9 mouse cellular contexts compared by ENCODE assay signal in genomic region chr6:145417014-145417719, GRCm38 (mm10).
DNase-seq lines count a peak whose midpoint lies in the region; ATAC-seq lines count a peak whose summit lies in the region.
"Had no signal": no experiment of that assay in that cellular context is flagged by ENCODE, and none has a peak within 500 bp of the region (broad histone marks: within the 10 kb centered on the region; RNA-seq: fewer than 3 reads in every experiment).

No protein-coding gene starts in this region.

- ATAC-seq in kidney, embryonic 14.5 days (ENCODE audit: low FRiP score, low TSS enrichment): no peak

- H3K36me3 ChIP-seq in kidney, embryonic 14.5 days (ENCODE audit: control insufficient read depth, insufficient read depth, low read length): no peaks in the 10 kb centered on the region
- H3K36me3 ChIP-seq in embryonic facial prominence, embryonic 10.5 days (replicated peaks): no peaks in the 10 kb centered on the region
- H3K36me3 ChIP-seq: embryonic facial prominence, embryonic 12.5 days had no signal

- no peak overlapping the region for H3K27ac ChIP-seq in kidney, embryonic 14.5 days (ENCODE audit: low read depth, low read length)
- no peak overlapping the region for H3K27ac ChIP-seq in embryonic facial prominence, embryonic 10.5 days (replicated peaks)
- H3K27ac ChIP-seq: embryonic facial prominence, embryonic 12.5 days had no signal

- no peak overlapping the region for H3K4me2 ChIP-seq in kidney, embryonic 14.5 days (replicated peaks; ENCODE audit: low read depth, low read length)
- H3K4me2 ChIP-seq: embryonic facial prominence, embryonic 12.5 days had no signal

- H3K27me3 ChIP-seq in kidney, embryonic 14.5 days (ENCODE audit: control insufficient read depth, insufficient read depth, low read length): no peaks in the 10 kb centered on the region
- no peaks in the 10 kb centered on the region for H3K27me3 ChIP-seq in embryonic facial prominence, embryonic 10.5 days (replicated peaks; ENCODE audit: low read depth, poor library complexity, severe bottlenecking)
- H3K27me3 ChIP-seq: embryonic facial prominence, embryonic 12.5 days had no signal

- peak; percentile 62 for DNase-seq in kidney, adult 18-20 months
- peak; percentile 73 for DNase-seq in CD4-positive helper T cell, adult 2 months (ENCODE audit: low read depth, low spot score)
- DNase-seq in adrenal gland, postnatal 10 days: peak; percentile 73
- DNase-seq in embryonic facial prominence, embryonic 10.5 days (ENCODE audit: low spot score): peak; percentile 69
- DNase-seq in kidney, adult 9 months: peak; percentile 56
- peak; percentile 74 for DNase-seq in naive thymus-derived CD4-positive, alpha-beta T cell, adult 2 months (ENCODE audit: low read depth)
- peak; percentile 61 for DNase-seq in thymus, postnatal 14 days

- H3K9ac ChIP-seq in kidney, embryonic 14.5 days (ENCODE audit: low read depth, low read length): no peak overlapping the region
- H3K9ac ChIP-seq: embryonic facial prominence, embryonic 12.5 days had no signal

- no peaks in the 10 kb centered on the region for H3K4me1 ChIP-seq in kidney, embryonic 14.5 days (ENCODE audit: control insufficient read depth, insufficient read depth, low read length)
- peaks cover 5% of the 10 kb centered on the region; the same call in 1 of the 2 replicates for H3K4me1 ChIP-seq in embryonic facial prominence, embryonic 10.5 days
- H3K4me1 ChIP-seq: embryonic facial prominence, embryonic 12.5 days had no signal

- H3K9me3 ChIP-seq in kidney, embryonic 14.5 days (ENCODE audit: control insufficient read depth, low read length): no peaks in the 10 kb centered on the region
- H3K9me3 ChIP-seq in embryonic facial prominence, embryonic 10.5 days: no peaks in the 10 kb centered on the region
- H3K9me3 ChIP-seq: embryonic facial prominence, embryonic 12.5 days had no signal

- WGBS in kidney, embryonic 14.5 days: 74% methylated on average over 16 of the region's 16 CpGs
- 73% methylated on average over 16 of the region's 16 CpGs for WGBS in embryonic facial prominence, embryonic 10.5 days

- H3K4me3 ChIP-seq in kidney, embryonic 14.5 days (ENCODE audit: low read length): no peak overlapping the region
- H3K4me3 ChIP-seq in embryonic facial prominence, embryonic 10.5 days: no peak overlapping the region
- H3K4me3 ChIP-seq: embryonic facial prominence, embryonic 12.5 days had no signal
